Mouse (Mus musculus) hindbrain, postnatal 0 days (tissue): ENCODE measurements at regions not wholly inside any gene's neighbourhood (a gene's known extent, or its start where the extent isn't known, plus 50 kb on each side); places are given as distances from the start of the nearest gene placed in this dataset.
A peak's percentile ranks its signal among the peaks of the same experiment; 100 is the strongest.

ENCODE experiments used
- ATAC-seq: fragments of 200-750 bp; cut with Nextera tagmentation; 2 replicates; pipeline ENCODE4 v1.8.0; 2017; ENCODE audit warnings: mild to moderate bottlenecking, moderate TSS enrichment, moderate library complexity
- DNase-seq: peaks from one replicate; pipeline ENCODE4 v3.0.0-alpha.2; 2015; ENCODE audit warnings: low spot score
- H3K27ac ChIP-seq: fragments of 300-500 bp; sonication (generic); 2 replicates; pipeline ENCODE4 v1.5.1; 2014; ENCODE audit warnings: mild to moderate bottlenecking
- H3K27me3 ChIP-seq: fragments of 300-500 bp; sonication (generic); 2 replicates; pipeline ENCODE4 v1.6.1; 2014; ENCODE audit warnings: low read length, mixed read lengths; ENCODE audit not compliant: insufficient read depth
- H3K36me3 ChIP-seq: fragments of 300-500 bp; sonication (generic); 2 replicates; pipeline ENCODE4 v1.6.1; 2014; ENCODE audit warnings: low read length, mixed read lengths; ENCODE audit not compliant: insufficient read depth
- H3K4me1 ChIP-seq: fragments of 300-500 bp; sonication (generic); 2 replicates; pipeline ENCODE4 v1.6.1; 2014; ENCODE audit warnings: antibody characterized with exemption, low read length, mixed read lengths; ENCODE audit not compliant: insufficient read depth
- H3K4me2 ChIP-seq: fragments of 300-500 bp; sonication (generic); 2 replicates; pipeline ENCODE4 v1.6.1; 2014; ENCODE audit warnings: low read depth, mild to moderate bottlenecking, low read length, moderate library complexity, mixed read lengths
- H3K4me3 ChIP-seq: fragments of 300-500 bp; sonication (generic); 2 replicates; pipeline ENCODE4 v1.5.1; 2014; ENCODE audit warnings: low read length
- H3K9ac ChIP-seq: fragments of 300-500 bp; sonication (generic); replicated peaks from 2 replicates; pipeline ENCODE4 v1.6.1; 2014; ENCODE audit warnings: mild to moderate bottlenecking, low read length, moderate library complexity, mixed read lengths
- H3K9me3 ChIP-seq: fragments of 300-500 bp; sonication (generic); 2 replicates; pipeline ENCODE4 v1.6.1; 2016; ENCODE audit warnings: low read length, mixed read lengths
- CTCF ChIP-seq: IDR thresholded peaks from 2 replicates; pipeline ENCODE4 v1.5.1; 2016; ENCODE audit warnings: antibody characterized with exemption, control low read depth, low read depth
- WGBS: fragments of 180-500 bp; shearing (Covaris S2); extraction: QIAGEN DNeasy Blood & Tissue Kit; methylation state at CpG from one replicate; pipeline ENCODE4 v1.1.7; 2014; 5-methylcytosine and 5-hydroxymethylcytosine counted together

DNA sequence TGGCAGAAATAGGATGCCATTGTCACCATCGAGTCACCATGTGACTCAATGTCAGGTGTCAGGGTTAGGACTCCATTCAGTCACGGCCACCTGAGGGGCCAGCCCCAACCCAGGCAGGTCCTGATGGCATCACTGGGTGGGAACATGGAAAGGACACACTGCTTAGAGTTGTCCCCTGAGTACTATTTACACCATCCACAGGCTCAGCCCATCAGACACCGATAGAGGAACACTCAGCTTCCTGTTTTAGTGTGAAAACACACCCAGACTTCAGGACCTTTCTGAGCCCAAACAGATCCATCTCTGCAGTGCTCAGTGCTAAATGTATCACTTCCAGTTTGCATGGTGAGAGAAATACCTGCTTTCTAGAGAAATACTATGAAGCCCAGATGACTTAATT lies 416.7 kb upstream of the Gm10131 start:
- TF ChIP-seq CTCF: no peak
- Histone ChIP-seq H3K9ac (no peak overlapping the region), H3K36me3 (no peaks in the 10 kb centered on the region), H3K4me1 (no peaks in the 10 kb centered on the region), H3K27ac (no peak overlapping the region), H3K27me3 (no peaks in the 10 kb centered on the region), H3K9me3 (no peaks in the 10 kb centered on the region), H3K4me3 (no peak overlapping the region), H3K4me2 (no peak overlapping the region)
- no peak for ATAC-seq
- WGBS: 92% methylated on average over 3 of the region's 3 CpGs
- DNase-seq: no peak

- DNase-seq (no peak), ATAC-seq (no peak)
- no peak for TF ChIP-seq CTCF
- Histone ChIP-seq H3K9ac (no peak overlapping the region), H3K4me1 (no peaks in the 10 kb centered on the region), H3K9me3 (no peaks in the 10 kb centered on the region), H3K27me3 (no peaks in the 10 kb centered on the region), H3K36me3 (no peaks in the 10 kb centered on the region), H3K4me3 (no peak overlapping the region), H3K27ac (no peak overlapping the region), H3K4me2 (no peak overlapping the region)
- WGBS: 56% methylated on average over 4 of the region's 4 CpGs
Observed at GRCm38 (mm10) chr8:34525231-34525630, 413.7 kb upstream of the Gm10131 start.

GRCm38 (mm10) chr8:34523849-34524248 lies 412.3 kb upstream of the Gm10131 start:
- Histone ChIP-seq H3K27me3 (no peaks in the 10 kb centered on the region), H3K9me3 (no peaks in the 10 kb centered on the region), H3K4me1 (no peaks in the 10 kb centered on the region), H3K36me3 (no peaks in the 10 kb centered on the region), H3K9ac (no peak overlapping the region), H3K4me2 (no peak overlapping the region), H3K4me3 (no peak overlapping the region), H3K27ac (no peak overlapping the region)
- DNase-seq (no peak), ATAC-seq (no peak)
- no peak for TF ChIP-seq CTCF
- WGBS: 86% methylated on average over 3 of the region's 3 CpGs

DNA sequence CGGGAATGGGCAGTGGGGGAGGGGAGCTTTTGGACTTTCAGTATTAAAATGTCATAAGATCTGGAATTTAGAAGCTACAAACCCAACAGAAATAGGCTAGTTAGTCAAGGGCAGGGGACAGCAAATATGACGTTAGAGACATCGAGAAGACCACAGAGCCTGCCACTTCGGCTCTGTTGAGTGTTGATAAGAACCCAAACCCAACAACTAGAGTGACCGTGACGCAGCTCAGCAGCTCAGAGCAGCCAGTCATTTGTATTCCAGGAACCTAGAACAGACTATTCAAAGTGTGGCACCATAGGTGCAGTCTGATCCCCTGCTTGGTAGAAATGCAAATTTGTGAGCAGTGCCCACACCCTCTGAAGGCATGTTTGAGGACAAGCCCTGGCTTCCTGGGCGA lies 409.8 kb upstream of the Gm10131 start:
- H3K4me2 ChIP-seq: no peak overlapping the region
- H3K27me3 ChIP-seq: no peaks in the 10 kb centered on the region
- TF ChIP-seq CTCF: no peak
- H3K36me3 ChIP-seq: no peaks in the 10 kb centered on the region
- WGBS: 88% methylated on average over 7 of the region's 7 CpGs
- ATAC-seq: no peak
- H3K4me1 ChIP-seq: no peaks in the 10 kb centered on the region
- no peak overlapping the region for H3K9ac ChIP-seq
- DNase-seq: no peak
- H3K4me3 ChIP-seq: no peak overlapping the region
- no peaks in the 10 kb centered on the region for H3K9me3 ChIP-seq
- no peak overlapping the region for H3K27ac ChIP-seq

DNA sequence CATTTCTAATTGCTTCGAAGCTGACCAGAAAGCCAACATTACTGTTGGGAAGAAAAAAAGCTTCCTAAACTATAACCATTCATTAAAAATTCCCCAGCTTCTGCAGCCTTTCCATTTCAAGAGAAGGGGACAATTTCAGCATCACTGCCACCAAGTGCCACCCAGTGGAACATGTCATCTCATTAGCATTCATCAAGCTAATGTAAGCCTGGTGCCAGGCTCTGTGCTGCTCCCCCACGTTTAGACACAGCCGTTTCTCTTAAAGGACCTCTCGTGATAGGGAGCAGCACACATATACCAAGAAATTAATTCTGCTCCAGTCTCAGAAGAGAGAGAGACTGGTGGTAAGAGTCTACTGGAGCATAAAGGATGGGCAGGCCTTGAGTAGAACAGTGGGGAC lies 409.1 kb upstream of the Gm10131 start:
- no peaks in the 10 kb centered on the region for H3K4me1 ChIP-seq
- no peak overlapping the region for H3K4me3 ChIP-seq
- no peaks in the 10 kb centered on the region for H3K27me3 ChIP-seq
- ATAC-seq (no peak), DNase-seq (peak; percentile 20)
- TF ChIP-seq CTCF: 0 out of 2 replicates have a peak, but pooled peaks have one; percentile 11
- H3K9ac ChIP-seq: no peak overlapping the region
- no peak overlapping the region for H3K27ac ChIP-seq
- H3K9me3 ChIP-seq: 0 out of 2 replicates have a peak, but pooled peaks cover 4% of the 10 kb centered on the region
- WGBS: 40% methylated on average over 4 of the region's 4 CpGs
- no peak overlapping the region for H3K4me2 ChIP-seq
- no peaks in the 10 kb centered on the region for H3K36me3 ChIP-seq

GRCm38 (mm10) chr8:34513459-34514090 lies 402.0 kb upstream of the Gm10131 start:
- no peak overlapping the region for H3K4me2 ChIP-seq
- WGBS: 82% methylated on average over 4 of the region's 4 CpGs
- DNase-seq (no peak), ATAC-seq (no peak)
- 0 out of 2 replicates have a peak, but pooled peaks cover 6% of the 10 kb centered on the region for H3K9me3 ChIP-seq
- H3K27me3 ChIP-seq: no peaks in the 10 kb centered on the region
- no peak overlapping the region for H3K9ac ChIP-seq
- H3K4me3 ChIP-seq: no peak overlapping the region
- H3K36me3 ChIP-seq: no peaks in the 10 kb centered on the region
- no peak for TF ChIP-seq CTCF
- no peaks in the 10 kb centered on the region for H3K4me1 ChIP-seq
- H3K27ac ChIP-seq: no peak overlapping the region

- no peak overlapping the region for H3K4me2 ChIP-seq
- H3K27me3 ChIP-seq: no peaks in the 10 kb centered on the region
- H3K9me3 ChIP-seq: no peaks in the 10 kb centered on the region
- ATAC-seq (no peak), DNase-seq (peak; percentile 23)
- no peak for TF ChIP-seq CTCF
- H3K9ac ChIP-seq: no peak overlapping the region
- H3K27ac ChIP-seq: no peak overlapping the region
- H3K4me3 ChIP-seq: no peak overlapping the region
- H3K4me1 ChIP-seq: no peaks in the 10 kb centered on the region
- WGBS: 64% methylated on average over 15 of the region's 15 CpGs
- no peaks in the 10 kb centered on the region for H3K36me3 ChIP-seq
Observed at GRCm38 (mm10) chr8:34505829-34506555, 394.5 kb upstream of the Gm10131 start.
